Mouse (Mus musculus): ENCODE measurements around the gene Foxj3.

- TF ChIP-seq CTCF (IDR thresholded peaks at IDR 0.05; ENCODE audit: borderline replicate concordance, control insufficient read depth, extremely low read depth, insufficient read depth, low read length, poor library complexity), result no peak
- TF ChIP-seq POLR2A (IDR thresholded peaks at IDR 0.05; ENCODE audit: control insufficient read depth, extremely low read depth, insufficient read depth, low read length, poor library complexity), result no peak
Measured at GRCm38 (mm10) chr4:119632721-119633120, 95.9 kb downstream of the Foxj3 start.

All from thymus, adult 2 months (tissue).